Mouse (Mus musculus): ENCODE measurements around the gene Henmt1.
A peak's percentile ranks its signal among the peaks of the same experiment; 100 is the strongest.

Gene Henmt1

DNA sequence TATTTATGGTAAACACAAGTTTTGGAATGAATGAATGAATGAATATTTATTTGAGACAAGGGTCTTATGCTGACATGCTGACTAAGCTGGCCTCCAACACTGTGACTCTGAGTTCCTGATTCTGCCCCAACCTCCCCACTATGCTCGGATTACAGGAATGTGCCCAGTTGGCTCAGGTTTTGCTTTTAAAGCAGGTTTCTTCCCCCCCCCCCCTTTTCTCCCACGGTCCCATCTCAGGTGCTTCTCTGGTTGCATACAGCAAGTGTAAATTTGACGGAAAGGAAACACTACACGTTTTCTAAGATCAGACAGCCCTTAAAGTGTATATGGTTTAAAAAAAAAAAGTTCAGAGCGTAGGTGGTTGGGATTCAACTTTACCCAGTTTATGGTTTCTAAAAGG, at the start of gene Henmt1:
Gene Henmt1, plus strand, starts transcription at position 301 of the 400 bp plus-strand sequence.
- no peak for DNase-seq (ENCODE audit: low read depth)

- no peak for DNase-seq (ENCODE audit: low read depth)
Observed at GRCm38 (mm10) chr3:108889908-108890307, 49.8 kb upstream of the Henmt1 start, which contains the start of gene Fndc7. Fndc7 (minus strand) TSS chr3:108890008.

DNA sequence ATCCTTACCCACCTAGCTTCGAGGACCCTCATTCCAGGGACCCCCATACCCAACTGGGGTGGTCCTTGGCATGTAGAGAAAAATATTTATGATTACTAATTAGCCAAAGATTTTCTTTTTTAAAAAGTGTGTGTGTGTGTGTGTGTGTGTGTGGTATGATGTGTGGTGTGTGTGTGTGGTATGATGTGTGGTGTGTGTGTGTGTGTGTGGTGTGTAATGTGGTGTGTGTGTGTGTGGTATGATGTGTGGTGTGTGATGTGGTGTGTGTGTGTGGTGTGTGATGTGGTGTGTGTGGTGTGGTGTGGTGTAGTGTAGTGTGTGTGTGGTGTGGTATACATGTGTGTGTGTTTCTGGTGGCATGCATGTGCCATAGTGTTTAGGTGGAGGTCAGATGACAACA, 47.6 kb upstream of the Henmt1 start:
- DNase-seq (ENCODE audit: low read depth): no peak

GRCm38 (mm10) chr3:108892914-108893313, 46.8 kb upstream of the Henmt1 start:
- DNase-seq (ENCODE audit: low read depth): no peak

DNA sequence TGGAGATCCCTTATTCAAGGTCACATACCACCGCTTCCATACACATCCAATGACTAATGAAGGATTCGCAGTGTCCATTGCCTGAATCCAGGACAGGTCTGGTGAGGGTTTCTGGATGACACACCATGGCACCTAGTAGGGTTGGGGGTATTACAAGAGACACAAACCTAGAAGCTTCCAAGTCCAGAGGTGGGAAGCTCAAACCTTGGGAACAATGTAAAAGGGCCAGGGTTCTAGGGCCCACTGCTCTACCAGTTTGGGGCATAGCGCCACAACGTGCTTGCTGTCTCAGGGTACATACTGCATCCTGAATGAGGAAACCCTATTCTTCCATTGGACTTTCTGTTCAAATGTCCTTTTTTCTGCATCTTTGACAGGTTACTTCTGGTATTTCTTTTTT, 41.0 kb upstream of the Henmt1 start:
- no peak for DNase-seq (ENCODE audit: low read depth)

- DNase-seq (ENCODE audit: low read depth): no peak
Observed at GRCm38 (mm10) chr3:108900147-108900546, 39.5 kb upstream of the Henmt1 start.

- no peak for DNase-seq (ENCODE audit: low read depth)
Observed at GRCm38 (mm10) chr3:108900681-108901080, 39.0 kb upstream of the Henmt1 start.

DNA sequence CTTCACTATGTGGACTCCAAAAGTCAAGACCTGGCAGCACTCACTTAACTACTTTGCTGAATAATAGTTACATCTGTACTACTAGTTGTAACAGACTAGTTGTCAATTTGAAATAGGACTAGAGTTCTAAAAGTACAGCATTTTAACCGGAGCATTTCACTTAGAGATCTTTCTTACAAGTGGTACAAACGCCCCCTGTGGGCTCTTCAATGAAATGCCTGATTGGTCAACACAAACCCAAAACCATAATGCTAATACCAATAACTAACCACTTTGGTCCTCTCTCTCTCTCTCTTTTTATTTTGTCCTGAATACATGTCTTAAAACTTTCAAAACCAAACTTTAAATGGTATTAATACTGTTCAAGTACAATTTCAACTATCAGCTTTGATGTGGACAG, 37.6 kb upstream of the Henmt1 start:
- no peak for DNase-seq (ENCODE audit: low read depth)

DNA sequence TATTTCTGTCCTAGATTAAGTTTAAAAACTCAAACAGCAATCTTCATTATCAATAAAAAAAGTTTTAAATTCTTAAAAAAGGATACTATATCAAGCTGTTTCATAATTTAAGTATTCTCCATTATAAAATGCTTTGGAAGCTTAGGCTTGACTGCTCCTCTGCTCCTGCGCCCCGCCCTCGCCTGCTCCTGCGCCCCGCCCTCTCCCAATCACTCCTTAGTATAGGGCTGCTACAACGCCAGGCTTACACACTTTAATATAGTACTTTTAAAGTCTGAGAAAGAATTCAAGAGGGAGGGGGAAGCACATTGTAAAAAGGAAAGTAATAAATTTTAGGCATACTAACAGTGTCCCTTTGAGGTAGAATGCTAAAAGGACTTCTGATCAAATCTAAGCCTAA, 36.7 kb upstream of the Henmt1 start:
- DNase-seq (ENCODE audit: low read depth): no peak

DNA sequence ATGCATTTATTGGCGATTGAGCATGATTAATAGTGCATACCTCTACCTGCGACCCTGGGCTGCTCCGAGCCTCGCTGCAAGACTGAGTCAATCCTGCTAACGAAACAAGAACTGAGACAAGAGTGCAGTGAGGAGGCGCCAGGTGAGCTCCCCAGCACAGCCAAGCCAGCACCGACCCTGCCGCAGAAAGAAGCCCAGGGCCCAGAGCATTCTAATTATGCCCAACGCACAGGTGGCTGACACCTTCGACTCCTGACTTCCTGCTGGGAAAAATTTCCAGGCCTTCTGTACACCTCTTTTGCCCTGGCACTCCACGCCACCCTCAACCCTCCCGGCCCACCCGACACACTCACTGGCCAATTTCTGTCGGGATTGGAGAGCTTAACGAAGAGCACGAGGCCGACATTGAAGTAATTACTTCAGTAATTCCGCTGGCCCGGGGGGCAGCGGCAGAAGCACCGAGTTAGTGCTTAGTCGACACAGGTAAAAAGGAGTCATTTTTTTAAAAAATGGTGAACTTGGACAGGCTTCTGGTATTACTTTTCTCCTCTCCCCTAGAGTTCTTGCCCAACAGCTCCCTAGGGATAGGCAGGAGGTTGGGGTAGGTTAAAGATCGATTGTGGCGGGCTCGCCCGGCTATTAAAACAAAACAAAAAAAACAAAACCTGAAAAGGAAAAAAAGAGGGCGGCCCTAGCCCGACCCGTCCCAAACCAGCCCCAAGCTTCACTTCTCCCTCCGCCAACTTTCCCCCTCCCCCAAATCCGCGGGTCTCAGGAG, 29.2 kb upstream of the Henmt1 start:
- no peak for DNase-seq (ENCODE audit: low read depth)

GRCm38 (mm10) chr3:108911081-108911547, 28.6 kb upstream of the Henmt1 start:
- peak; percentile 46 for DNase-seq (ENCODE audit: low read depth)

DNA sequence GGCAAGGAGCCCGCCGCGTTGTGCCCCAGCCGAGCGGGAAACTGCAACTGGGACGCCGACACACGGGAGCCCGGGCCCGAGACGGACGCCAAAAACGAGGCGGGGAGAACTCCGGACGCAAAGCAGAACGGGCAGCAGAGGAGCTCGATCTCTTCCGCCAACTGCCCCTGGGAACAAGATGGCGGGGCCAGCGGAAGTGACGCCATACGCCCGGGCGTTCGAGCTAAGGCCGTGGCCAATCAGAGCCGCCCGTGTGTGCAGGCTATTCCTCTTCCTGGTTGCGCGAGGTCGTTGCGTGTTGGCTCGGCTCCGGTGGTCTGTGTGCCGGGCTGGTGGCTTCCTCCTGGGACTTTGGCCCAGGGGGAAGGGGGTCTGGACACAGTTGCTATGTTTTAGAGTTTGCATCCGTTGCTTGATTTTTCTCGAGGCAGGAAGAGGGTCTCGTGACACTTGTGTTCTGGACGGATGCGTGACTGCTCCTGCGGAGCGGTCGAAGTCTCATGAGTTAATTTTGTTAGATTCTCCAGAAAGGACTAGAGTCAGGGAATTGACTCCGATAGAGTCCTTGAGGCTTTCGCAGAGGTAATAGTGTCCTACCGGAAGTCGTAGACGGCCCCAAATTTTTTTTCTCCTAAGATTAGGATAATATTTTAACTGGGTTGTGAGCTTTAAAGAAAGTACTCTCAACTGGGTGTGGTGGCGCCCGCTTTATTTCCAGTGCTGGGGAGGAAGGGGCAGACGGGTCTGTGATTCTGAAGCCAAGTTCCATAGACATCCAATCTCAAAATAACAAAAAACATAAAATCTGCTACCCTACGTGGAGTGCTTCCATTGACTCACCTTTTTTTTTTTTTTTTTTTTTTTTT, 27.9 kb upstream of the Henmt1 start, which contains the start of gene Prpf38b:
Gene Prpf38b, minus strand, starts transcription at position 180 of the 866 bp plus-strand sequence.
- DNase-seq (ENCODE audit: low read depth): peak; percentile 89

DNA sequence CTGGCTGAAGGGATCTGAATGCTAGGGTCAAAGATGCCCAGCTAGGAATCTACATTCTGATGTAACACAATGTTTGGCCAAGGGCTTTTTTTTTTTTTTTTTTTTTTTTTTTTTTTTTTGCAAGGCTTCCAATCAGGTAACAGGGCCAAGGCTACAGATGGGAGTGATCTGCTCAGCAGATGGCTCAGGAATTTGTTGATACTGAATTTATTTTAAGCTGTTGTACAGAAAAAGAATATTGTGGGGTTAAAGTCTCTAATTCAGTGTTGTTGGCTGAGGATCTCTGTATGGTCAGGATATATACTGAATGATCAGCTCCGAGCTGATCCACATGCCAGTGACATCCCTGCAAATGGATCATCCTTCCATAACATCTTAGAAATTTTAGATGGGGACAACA, 23.7 kb upstream of the Henmt1 start:
- no peak for DNase-seq (ENCODE audit: low read depth)

GRCm38 (mm10) chr3:108916857-108917256, 22.8 kb upstream of the Henmt1 start:
- DNase-seq (ENCODE audit: low read depth): no peak

- DNase-seq (ENCODE audit: low read depth): no peak
Observed at GRCm38 (mm10) chr3:108917986-108918385, 21.7 kb upstream of the Henmt1 start.

DNA sequence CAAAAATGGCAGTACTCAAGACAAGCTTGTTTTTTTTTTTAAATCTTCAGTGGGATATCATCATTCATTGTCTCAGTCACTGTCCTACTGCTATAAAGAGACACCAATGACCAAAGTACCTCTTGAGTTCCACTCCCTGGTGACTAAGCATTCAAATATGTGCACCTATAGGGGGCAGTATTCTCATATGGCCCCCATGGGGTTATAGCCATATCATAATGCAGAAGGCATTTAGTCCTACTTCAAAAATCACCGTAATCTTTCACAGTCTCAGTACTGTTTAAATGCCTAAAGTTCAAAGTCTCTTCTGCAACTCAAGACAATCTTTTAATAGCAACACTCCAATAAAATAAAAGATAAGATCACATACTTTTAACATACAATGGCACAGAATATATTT, 20.8 kb upstream of the Henmt1 start:
- DNase-seq (ENCODE audit: low read depth): no peak

DNA sequence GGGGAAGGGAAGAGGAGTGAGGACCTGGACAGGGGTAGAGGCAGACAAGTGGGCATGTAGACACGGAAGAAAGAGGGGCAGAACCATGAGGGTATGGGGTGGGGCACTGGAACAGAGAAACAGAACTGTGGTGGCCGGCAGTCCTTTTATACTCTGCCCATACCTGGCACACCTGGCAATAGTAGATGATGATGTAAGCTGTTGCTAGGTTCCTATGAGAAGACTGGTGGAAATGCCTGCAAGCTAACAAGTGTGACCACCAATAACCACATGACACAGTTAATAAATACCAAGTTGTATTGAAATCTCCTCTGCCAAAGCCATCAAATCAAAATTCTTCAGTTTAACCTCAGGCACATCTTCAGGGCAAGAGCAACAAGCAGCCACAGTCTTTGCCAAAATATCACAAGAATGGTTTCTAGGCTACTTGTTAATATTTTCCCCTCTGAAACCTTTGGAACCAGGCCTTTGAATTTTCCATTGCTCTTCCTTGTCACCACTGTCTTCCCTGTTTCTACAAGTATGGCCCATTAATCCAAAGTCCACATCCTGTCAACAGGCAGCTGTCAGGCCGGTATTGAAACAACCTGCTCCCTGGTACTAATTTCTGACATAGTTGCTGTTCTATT, 19.1 kb upstream of the Henmt1 start:
- no peak for DNase-seq (ENCODE audit: low read depth)

- no peak for DNase-seq (ENCODE audit: low read depth)
Observed at GRCm38 (mm10) chr3:108921822-108922221, 17.9 kb upstream of the Henmt1 start.

- no peak for DNase-seq (ENCODE audit: low read depth)
Observed at GRCm38 (mm10) chr3:108925677-108926076, 14.0 kb upstream of the Henmt1 start.

- DNase-seq (ENCODE audit: low read depth): no peak
Observed at GRCm38 (mm10) chr3:108926308-108926707, 13.4 kb upstream of the Henmt1 start.

GRCm38 (mm10) chr3:108933557-108933956, 6.1 kb upstream of the Henmt1 start:
- no peak for DNase-seq (ENCODE audit: low read depth)

DNA sequence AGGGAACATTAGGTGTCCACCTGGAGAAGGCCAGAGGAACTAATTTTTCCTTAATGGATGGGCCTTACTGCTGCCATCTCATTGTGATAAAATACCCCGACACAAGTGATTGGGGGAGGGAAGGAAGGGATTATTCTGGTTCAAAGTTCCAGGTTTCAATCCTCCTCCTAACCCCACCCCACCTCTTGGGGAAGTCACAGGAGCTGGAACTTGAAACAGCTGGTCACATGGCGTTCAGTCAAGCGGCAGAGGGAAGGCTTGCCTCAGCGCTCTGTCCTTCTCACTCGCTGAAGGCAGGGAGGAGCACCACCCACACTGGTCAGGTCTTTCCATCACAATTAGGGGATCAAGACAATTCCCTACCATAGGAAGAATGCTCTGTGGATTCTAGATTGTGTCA, 982 bp upstream of the Henmt1 start:
- DNase-seq (ENCODE audit: low read depth): no peak
